Mouse (Mus musculus) 416B (cell line): ENCODE data around the gene Odf3l1.
"Not testable (repeated sequence)": the region's sequence is repeated elsewhere in the genome, so short reads cannot be mapped to it uniquely, and the experiment has no call there.

ENCODE experiments used
- DNase-seq: peaks from one replicate; pipeline ENCODE4 v3.0.0; 2011; ENCODE audit warnings: low read depth

Gene Odf3l1

DNA sequence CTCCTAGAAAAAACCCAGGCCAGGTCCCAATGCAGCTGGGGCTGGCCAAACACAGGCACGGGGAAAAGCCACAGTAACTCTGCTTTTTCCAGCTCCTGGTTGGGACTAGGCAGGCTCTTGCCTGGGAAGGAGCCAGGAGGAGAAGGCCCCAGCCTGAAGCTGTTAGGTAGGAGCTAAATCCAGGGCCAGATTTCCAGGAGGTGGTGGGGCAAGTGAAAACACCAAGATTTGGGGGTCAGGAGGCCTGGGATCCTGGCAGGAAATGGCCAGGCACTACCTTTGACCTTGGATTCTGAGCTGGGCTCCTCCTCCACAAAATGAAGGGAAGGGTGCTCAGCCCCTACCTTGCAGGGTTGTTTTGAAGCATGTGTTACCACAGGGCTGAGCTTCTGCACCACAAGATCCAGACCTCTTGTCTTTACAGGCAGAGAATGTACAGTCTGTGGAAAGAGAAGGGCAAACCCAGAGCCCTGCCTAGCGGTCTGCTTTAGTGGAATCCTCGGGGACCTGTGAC, at the start of gene Odf3l1:
TSS of gene Odf3l1 (minus strand) at position 464 of the 514 bp plus-strand sequence.
- DNase-seq, result no peak

DNA sequence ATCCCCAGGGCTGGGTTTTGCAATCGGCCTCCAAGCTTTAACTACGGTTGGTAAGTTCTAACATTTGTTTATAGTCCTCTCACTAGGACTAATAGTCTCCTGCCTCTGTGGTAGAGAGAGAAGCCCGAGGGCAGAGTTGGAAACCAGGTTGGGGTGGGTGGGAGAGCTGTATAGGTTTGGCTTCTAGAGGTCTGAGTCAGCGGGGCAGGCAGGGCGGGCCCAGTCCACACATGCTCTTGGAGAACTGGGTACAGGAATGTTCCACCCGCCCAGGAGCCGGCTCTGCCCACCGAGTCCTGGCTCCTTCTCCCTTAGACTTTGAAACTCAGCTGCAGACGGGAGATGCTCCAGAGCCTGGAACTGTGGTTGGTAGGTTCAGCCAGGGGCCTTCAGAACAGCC, 49.5 kb upstream of the Odf3l1 start:
- DNase-seq, result no peak

- no peak for DNase-seq
These were observed 46.5 kb upstream of the Odf3l1 start for GRCm38 (mm10) chr9:56911017-56911416.

DNA sequence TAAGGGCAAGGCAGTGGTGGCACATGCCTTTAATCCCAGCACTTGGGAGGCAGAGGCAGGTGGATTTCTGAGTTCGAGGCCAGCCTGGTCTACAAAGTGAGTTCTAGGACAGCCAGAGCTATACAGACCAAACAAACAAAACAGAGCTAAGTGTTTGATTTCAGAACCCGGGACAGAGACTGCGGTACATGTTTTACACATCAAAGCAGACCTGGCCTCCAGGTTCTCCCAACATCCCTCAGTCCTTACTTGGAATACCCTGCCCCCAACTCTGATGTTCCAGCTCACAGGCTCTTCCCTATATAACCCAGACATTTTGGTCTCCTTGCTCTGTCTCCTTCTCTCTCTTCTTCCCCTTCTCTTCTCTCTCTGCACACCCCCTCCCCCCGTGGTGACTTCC, 45.5 kb upstream of the Odf3l1 start:
- DNase-seq, result not testable (repeated sequence)

DNA sequence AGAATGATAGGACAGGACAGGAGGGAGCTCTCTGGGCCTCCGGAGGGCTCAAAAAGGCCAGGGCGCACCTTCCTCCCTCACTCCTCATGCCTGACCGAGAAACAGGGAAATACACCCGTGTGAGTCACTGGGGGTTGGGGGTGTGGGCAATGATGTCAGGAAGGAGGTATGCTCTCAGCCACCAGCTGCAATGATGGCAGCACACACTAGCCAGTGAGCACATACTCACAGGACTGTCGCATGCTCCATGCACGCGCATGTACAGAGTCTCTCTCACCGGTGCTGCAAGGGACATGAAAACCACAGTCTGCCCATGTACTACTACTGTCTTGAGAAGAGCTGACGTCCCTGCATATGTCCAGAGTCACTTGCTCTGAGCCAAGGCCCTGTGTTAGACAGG, 43.1 kb upstream of the Odf3l1 start:
- DNase-seq, result peak; percentile 52

- no peak for DNase-seq
These were observed 39.2 kb upstream of the Odf3l1 start for GRCm38 (mm10) chr9:56903662-56904061.

DNA sequence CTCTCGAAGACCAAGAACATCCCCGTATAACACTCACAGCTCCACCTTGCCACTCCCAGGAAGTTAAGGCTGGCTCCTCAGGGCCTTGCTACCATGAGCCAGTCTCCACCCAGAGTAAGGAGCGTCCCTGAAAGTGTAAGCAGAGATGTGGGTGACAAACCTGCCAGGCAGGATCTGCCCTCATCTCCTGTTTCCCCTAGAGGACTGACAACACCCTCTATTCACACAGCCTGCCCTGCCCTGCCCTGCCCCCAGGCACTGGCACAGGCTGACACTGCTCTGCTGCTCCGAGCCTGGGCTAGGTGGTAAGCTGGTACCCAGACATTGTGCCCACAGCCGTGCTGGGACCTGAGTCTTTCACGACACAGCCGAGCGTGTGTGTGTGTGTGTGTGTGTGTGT, 36.7 kb upstream of the Odf3l1 start:
- DNase-seq, result peak; percentile 61

GRCm38 (mm10) chr9:56900571-56900970, 36.1 kb upstream of the Odf3l1 start:
- DNase-seq, result peak; percentile 59

- DNase-seq, result peak; percentile 31
These were observed 35.6 kb upstream of the Odf3l1 start for GRCm38 (mm10) chr9:56900060-56900459.

DNA sequence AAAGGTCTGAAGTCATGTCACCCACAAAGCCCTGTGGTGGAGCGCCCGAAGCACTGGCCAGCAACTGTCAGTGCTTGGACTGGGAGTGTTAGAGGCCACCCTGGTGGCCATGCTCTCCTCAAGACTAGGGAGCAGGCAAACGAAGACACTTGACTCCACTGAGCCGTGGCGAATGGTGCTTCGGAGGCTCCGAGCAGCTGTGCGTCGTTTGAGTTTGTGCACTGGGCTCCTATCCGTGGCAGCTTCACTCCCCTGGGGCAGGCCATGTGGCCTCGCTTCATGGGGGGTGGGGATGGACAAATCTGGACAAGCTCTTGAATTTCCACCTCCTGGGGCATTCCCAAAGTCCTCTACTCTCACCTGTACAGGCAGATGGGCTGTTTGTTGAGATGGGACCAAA, 34.9 kb upstream of the Odf3l1 start:
- no peak for DNase-seq

GRCm38 (mm10) chr9:56896779-56897178, 32.3 kb upstream of the Odf3l1 start:
- DNase-seq, result no peak

GRCm38 (mm10) chr9:56894006-56894405, 29.5 kb upstream of the Odf3l1 start:
- DNase-seq, result peak; percentile 67

GRCm38 (mm10) chr9:56893313-56893712, 28.8 kb upstream of the Odf3l1 start:
- DNase-seq, result no peak

GRCm38 (mm10) chr9:56892111-56892510, 27.6 kb upstream of the Odf3l1 start:
- DNase-seq, result no peak

DNA sequence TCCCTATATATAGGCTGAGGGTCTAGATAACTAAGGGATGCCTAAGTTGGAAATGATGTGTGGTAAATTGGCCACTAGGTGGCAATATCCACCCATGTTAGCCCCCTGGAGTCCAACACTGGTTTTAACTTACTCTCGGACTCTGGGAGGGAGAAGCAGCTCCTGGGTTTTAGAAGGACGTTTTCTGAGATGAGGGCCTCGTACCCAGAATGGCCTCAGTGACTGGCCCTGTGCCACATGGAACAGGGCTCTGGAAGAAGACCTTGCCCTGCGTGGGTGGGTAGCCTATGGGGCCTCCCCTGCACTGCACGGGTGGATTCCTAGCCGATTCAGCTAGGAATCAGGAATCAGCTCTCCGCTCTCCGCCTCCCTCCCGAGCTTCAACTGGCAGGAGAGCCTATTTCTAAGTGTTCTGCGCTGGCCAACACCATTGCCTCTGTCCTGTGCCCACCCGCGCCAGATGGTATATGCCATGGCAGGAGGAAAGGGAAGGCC, 27.1 kb upstream of the Odf3l1 start:
- DNase-seq, result peak; percentile 89

DNA sequence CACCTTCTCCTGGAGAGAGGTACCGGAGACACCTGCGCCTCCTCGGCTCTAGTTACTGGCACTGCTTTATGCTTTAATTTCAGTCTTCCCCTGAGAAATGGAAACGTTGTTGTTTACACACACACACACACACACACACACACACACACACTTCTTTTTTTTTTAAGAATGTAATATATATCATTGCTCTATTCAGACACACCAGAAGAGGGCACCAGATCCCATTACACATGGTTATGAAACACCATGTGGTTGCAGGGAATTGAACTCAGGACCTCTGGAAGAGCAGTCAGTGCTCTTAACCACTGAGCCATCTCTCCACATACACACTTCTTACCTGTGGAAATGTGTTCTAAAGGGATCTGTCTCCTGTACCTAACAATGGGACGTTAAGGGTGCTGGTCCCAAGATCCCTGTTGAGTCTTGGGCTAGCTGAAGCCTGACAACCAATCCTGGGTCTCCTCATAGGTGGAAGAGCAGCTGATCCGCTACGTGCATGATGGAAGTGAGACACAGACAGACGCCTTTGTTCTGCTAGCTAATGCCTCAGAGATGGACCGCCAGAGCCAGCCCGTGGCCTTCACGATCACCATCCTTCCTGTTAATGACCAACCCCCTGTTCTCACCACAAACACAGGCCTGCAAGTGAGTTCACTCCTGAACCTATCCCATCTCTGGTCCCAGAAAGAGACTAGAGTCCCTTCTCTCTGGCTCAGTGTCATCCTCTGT, 26.2 kb upstream of the Odf3l1 start:
- DNase-seq, result no peak

GRCm38 (mm10) chr9:56889817-56890216, 25.3 kb upstream of the Odf3l1 start:
- peak; percentile 89 for DNase-seq

- DNase-seq, result no peak
These were observed 23.1 kb upstream of the Odf3l1 start for GRCm38 (mm10) chr9:56887581-56887980.

- no peak for DNase-seq
These were observed 22.1 kb upstream of the Odf3l1 start for GRCm38 (mm10) chr9:56886601-56887000.

GRCm38 (mm10) chr9:56886113-56886512, 21.6 kb upstream of the Odf3l1 start:
- DNase-seq, result peak; percentile 17

GRCm38 (mm10) chr9:56884328-56884727, 19.8 kb upstream of the Odf3l1 start:
- no peak for DNase-seq

DNA sequence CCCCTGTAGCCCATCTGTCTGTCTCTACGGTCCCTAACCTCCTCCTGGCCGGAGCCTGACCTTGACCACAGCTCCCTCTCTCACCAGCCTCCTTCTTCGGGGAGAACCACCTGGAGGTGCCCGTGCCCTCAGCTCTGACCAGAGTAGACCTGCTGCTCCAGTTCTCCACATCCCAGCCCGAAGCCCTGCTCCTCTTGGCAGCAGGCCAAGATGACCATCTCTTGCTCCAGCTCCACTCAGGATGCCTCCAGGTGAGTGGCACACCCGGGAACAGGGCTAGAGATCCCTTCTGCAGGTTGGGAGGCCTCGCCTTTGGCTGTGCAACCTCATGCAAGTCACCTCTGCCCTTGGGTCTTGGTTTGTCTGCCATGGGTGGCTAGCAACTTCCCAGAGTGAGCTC, 19.0 kb upstream of the Odf3l1 start:
- DNase-seq, result no peak

DNA sequence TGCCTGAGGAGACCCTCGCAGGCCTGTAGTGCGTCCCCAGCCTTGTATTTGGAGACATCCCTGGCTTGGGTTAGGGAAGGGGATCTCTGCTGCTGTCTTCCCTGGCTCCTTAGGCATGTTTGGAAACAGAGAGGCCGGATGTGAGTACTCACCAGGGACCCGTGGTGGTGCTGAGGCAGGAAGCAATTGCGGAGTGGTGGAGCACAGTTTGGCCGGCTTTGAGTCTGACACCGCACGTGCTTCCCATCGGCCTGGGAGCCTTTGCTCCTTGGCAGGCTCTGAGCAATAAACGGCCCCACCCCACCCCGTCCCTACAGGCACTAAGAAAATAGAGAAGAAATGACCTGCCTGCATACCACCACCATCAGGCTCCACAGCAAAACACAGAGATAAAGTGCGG, 18.3 kb upstream of the Odf3l1 start:
- no peak for DNase-seq

DNA sequence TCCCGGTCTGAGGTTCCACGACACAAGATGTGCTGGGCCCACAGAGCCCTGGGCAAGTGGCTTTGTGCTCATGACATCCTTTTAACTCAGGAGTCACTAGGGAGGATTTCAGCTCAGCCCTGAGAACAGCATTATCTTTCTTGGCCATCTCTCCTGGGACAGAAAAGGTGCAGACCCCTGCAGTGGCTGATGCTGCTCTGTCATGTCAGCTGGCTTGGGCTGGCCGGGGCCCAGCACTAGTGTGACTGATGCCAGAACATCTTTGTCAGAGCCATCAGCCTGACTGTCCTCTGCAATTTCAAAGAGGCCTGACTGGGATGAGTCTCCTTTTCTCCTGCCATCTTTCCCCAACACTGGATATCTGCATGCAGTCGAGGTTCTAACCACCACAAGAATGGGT, 17.8 kb upstream of the Odf3l1 start:
- no peak for DNase-seq
